Mouse (Mus musculus) intestine, embryonic 16.5 days (tissue): ENCODE results near the gene Txnrd2. TPM values are rescaled to one million over a fixed set of nuclear protein-coding genes. Genes with fewer than 3 reads are reported as not detected.
A peak's percentile ranks its signal among the peaks of the same experiment; 100 is the strongest.

Source experiments
- ATAC-seq: fragments of 200-750 bp; cut with Nextera tagmentation; 2 replicates; pipeline ENCODE4 v1.8.0; 2017; ENCODE audit warnings: moderate TSS enrichment, moderate library complexity
- H3K27ac ChIP-seq: fragments of 300-500 bp; sonication (generic); 2 replicates; pipeline ENCODE4 v1.5.1; 2014; ENCODE audit warnings: mild to moderate bottlenecking, low read length
- H3K27me3 ChIP-seq: fragments of 300-500 bp; sonication (generic); replicated peaks from 2 replicates; pipeline ENCODE4 v1.6.1; 2014; ENCODE audit warnings: low read length, control low read depth, mixed read lengths; ENCODE audit not compliant: control insufficient read depth, insufficient read depth
- H3K36me3 ChIP-seq: fragments of 300-500 bp; sonication (generic); 2 replicates; pipeline ENCODE4 v1.6.1; 2014; ENCODE audit warnings: low read length, control low read depth; ENCODE audit not compliant: control insufficient read depth, insufficient read depth
- H3K4me1 ChIP-seq: fragments of 300-500 bp; sonication (generic); 2 replicates; pipeline ENCODE4 v1.6.1; 2014; ENCODE audit warnings: low read length, control low read depth, mixed read lengths; ENCODE audit not compliant: control insufficient read depth, insufficient read depth
- H3K4me2 ChIP-seq: fragments of 300-500 bp; sonication (generic); 2 replicates; pipeline ENCODE4 v1.6.1; 2014; ENCODE audit warnings: low read depth, low read length, control low read depth
- H3K4me3 ChIP-seq: fragments of 300-500 bp; sonication (generic); 2 replicates; pipeline ENCODE4 v1.5.1; 2014; ENCODE audit warnings: mild to moderate bottlenecking, low read length
- H3K9ac ChIP-seq: fragments of 300-500 bp; sonication (generic); 2 replicates; pipeline ENCODE4 v1.6.1; 2014; ENCODE audit warnings: low read depth, low read length
- H3K9me3 ChIP-seq: fragments of 300-500 bp; sonication (generic); 2 replicates; pipeline ENCODE4 v1.6.1; 2016; ENCODE audit warnings: low read length, control low read depth; ENCODE audit not compliant: control insufficient read depth
- WGBS: fragments of 180-500 bp; shearing (Covaris S2); extraction: QIAGEN DNeasy Blood & Tissue Kit; methylation state at CpG from one replicate; pipeline ENCODE4 v1.1.7; 2014; 5-methylcytosine and 5-hydroxymethylcytosine counted together
- polyA plus RNA-seq: library from polyadenylated mRNA; unstranded; fragments of >200 nt; fragmentation: Nextera tagmentation; extraction: Ambion mirVana; gene quantifications from 2 replicates; pipeline ENCODE4 v1.2.1, GENCODE M21; 2015

Txnrd2 gene
- polyA plus RNA-seq, 1 experiment from 2014 or later, result 29.8 TPM

GRCm38 (mm10) chr16:18400472-18401216 is 25.5 kb upstream of the Txnrd2 start:
- Histone ChIP-seq H3K27me3 (no peaks in the 10 kb centered on the region), H3K9me3 (no peaks in the 10 kb centered on the region), H3K4me1 (peaks cover 11% of the 10 kb centered on the region), H3K27ac (no peak overlapping the region), H3K9ac (peak overlapping the region; percentile 11; the same call in 1 of the 2 replicates), H3K36me3 (peaks cover 13% of the 10 kb centered on the region), H3K4me3 (no peak overlapping the region), H3K4me2 (no peak overlapping the region)
- 31% methylated on average over 7 of the region's 7 CpGs for WGBS
- ATAC-seq, result peak; percentile 61

DNA sequence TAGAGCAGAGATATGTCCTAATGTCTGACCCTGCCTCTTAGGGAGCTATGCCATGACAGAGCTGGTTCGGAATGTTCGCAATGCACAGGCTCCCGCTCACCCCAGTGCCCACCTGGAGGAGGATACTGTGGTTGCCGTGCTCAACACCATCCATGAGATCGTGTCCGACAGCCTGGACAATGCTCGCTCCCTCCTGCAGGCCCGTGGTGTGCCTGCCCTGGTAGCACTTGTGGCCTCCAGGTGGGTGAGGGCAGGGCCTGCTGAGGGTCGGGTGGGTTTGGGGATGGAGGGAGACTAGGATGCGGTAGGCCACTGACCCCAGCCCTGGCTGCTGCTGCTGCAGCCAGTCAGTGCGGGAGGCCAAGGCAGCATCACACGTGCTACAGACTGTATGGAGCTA is 22.9 kb upstream of the Txnrd2 start:
- no peak overlapping the region for H3K27ac ChIP-seq
- 92% methylated on average over 12 of the region's 12 CpGs for WGBS
- no peak overlapping the region for H3K4me3 ChIP-seq
- no peaks in the 10 kb centered on the region for H3K27me3 ChIP-seq
- H3K9ac ChIP-seq, result no peak overlapping the region
- ATAC-seq, result no peak
- no peak overlapping the region for H3K4me2 ChIP-seq
- no peaks in the 10 kb centered on the region for H3K9me3 ChIP-seq
- peaks cover 3% of the 10 kb centered on the region; the same call in 1 of the 2 replicates for H3K36me3 ChIP-seq
- peaks cover 9% of the 10 kb centered on the region; the same call in 1 of the 2 replicates for H3K4me1 ChIP-seq

DNA sequence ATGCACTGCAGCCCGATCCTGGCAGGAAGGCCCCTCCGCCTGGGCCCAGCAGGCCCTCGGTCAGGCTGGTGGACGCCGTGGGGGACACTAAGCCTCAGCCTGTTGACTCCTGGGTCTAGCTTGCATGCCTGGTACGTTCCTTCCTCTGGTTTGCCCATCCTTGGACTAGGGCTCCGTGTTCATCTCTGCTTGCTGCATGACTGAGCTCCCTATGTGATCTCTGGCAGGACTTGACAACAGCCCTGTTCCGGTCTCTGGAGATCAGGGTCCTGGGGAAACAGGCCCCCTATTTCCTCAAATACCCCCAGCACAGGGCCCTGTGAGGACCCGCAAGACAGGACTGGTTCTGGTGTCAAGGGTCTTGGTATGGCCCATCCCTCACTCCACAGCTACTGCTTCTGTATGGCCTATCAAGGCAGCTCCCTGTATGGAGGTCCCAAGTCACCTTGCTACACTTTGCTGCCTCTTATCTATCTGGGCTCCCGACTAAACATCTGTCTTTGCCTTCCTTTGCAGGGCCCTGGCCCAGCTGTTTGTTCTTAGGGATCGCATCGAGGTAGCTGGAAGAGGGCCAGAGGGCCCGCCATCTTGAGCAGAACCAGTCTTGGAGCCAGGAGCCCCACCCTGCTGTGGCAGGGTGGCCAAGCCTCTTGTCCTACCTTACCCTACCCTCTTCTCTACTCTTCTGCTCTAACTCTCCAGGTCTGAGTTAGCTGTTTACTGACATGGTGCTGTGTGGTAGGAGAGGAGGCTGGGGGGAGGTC is 20.9 kb upstream of the Txnrd2 start:
- no peak for ATAC-seq
- 75% methylated on average over 13 of the region's 13 CpGs for WGBS
- no peak overlapping the region for H3K4me3 ChIP-seq
- no peaks in the 10 kb centered on the region for H3K27me3 ChIP-seq
- H3K4me2 ChIP-seq, result no peak overlapping the region
- no peak overlapping the region for H3K27ac ChIP-seq
- peaks cover 9% of the 10 kb centered on the region; the same call in 1 of the 2 replicates for H3K4me1 ChIP-seq
- no peaks in the 10 kb centered on the region for H3K9me3 ChIP-seq
- peaks cover 9% of the 10 kb centered on the region for H3K36me3 ChIP-seq
- H3K9ac ChIP-seq, result no peak overlapping the region

DNA sequence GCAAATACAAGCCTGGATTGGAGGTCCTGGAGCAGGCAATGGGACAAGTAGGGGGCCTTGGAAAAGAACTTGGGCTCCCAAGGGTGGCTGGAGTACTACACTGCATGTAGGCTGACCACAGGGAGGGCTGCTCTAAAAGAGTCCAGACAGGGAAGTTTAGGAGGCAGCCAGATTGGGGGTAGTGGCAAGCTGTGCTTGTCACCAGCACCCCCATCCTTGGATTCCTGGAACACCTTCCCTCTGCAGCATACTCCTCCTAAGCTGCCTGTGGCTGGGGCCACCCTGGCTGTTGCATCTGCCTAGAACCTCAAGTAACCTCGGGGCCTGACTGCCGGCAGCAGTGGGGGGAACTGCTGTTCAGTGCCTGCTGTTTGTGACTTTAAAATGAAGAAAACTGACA is 20.3 kb upstream of the Txnrd2 start:
- no peak overlapping the region for H3K4me2 ChIP-seq
- no peaks in the 10 kb centered on the region for H3K27me3 ChIP-seq
- ATAC-seq, result peak; percentile 32
- H3K9me3 ChIP-seq, result no peaks in the 10 kb centered on the region
- H3K4me1 ChIP-seq, result peaks cover 5% of the 10 kb centered on the region; the same call in 1 of the 2 replicates
- H3K9ac ChIP-seq, result no peak overlapping the region
- H3K4me3 ChIP-seq, result no peak overlapping the region
- H3K36me3 ChIP-seq, result peaks cover 12% of the 10 kb centered on the region
- no peak overlapping the region for H3K27ac ChIP-seq
- WGBS, result 67% methylated on average over 2 of the region's 2 CpGs

- no peak overlapping the region for H3K9ac ChIP-seq
- no peak overlapping the region for H3K27ac ChIP-seq
- peaks cover 13% of the 10 kb centered on the region for H3K36me3 ChIP-seq
- peak; percentile 59 for ATAC-seq
- H3K4me3 ChIP-seq, result no peak overlapping the region
- no peaks in the 10 kb centered on the region for H3K9me3 ChIP-seq
- H3K4me1 ChIP-seq, result peaks cover 3% of the 10 kb centered on the region; the same call in 1 of the 2 replicates
- no peak overlapping the region for H3K4me2 ChIP-seq
- no peaks in the 10 kb centered on the region for H3K27me3 ChIP-seq
- WGBS, result 10% methylated on average over 2 of the region's 2 CpGs
Measured at GRCm38 (mm10) chr16:18406293-18406692, 19.9 kb upstream of the Txnrd2 start.

DNA sequence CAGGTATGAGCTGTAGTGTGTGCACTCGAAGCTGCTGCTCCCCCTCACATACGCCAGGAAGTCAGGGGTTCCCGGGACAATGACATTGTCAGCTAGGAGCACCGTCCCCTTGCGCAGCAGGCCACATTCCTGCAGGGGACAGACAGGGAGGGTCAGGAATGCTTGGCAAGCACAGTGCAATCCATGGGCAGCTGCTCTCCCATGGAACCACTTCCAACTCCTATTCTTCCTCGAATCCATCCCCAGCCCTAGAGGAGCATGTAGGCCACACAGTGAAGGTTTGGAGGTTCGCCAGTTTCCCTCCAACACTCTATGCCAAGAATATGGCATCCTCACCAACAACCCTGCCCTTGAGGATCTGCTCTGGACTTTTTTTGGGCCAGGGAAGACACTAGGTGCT is 18.3 kb upstream of the Txnrd2 start:
- Histone ChIP-seq H3K4me3 (no peak overlapping the region), H3K9ac (no peak overlapping the region), H3K27ac (peak overlapping the region; percentile 28; the same call in 1 of the 2 replicates), H3K9me3 (no peaks in the 10 kb centered on the region), H3K36me3 (peaks cover 13% of the 10 kb centered on the region), H3K4me2 (no peak overlapping the region), H3K27me3 (no peaks in the 10 kb centered on the region), H3K4me1 (peaks cover 9% of the 10 kb centered on the region; the same call in 1 of the 2 replicates)
- no peak for ATAC-seq
- 72% methylated on average over 7 of the region's 7 CpGs for WGBS

GRCm38 (mm10) chr16:18409776-18410175 is 16.4 kb upstream of the Txnrd2 start:
- no peak for ATAC-seq
- no peak overlapping the region for H3K27ac ChIP-seq
- no peaks in the 10 kb centered on the region for H3K9me3 ChIP-seq
- H3K36me3 ChIP-seq, result peaks cover 13% of the 10 kb centered on the region
- no peak overlapping the region for H3K4me3 ChIP-seq
- peaks cover 9% of the 10 kb centered on the region; the same call in 1 of the 2 replicates for H3K4me1 ChIP-seq
- no peak overlapping the region for H3K4me2 ChIP-seq
- 77% methylated on average over 4 of the region's 4 CpGs for WGBS
- H3K27me3 ChIP-seq, result no peaks in the 10 kb centered on the region
- H3K9ac ChIP-seq, result no peak overlapping the region

GRCm38 (mm10) chr16:18410418-18410817 is 15.8 kb upstream of the Txnrd2 start:
- Histone ChIP-seq H3K27ac (no peak overlapping the region), H3K27me3 (no peaks in the 10 kb centered on the region), H3K36me3 (peaks cover 13% of the 10 kb centered on the region), H3K9me3 (no peaks in the 10 kb centered on the region), H3K4me3 (no peak overlapping the region), H3K4me2 (no peak overlapping the region), H3K9ac (no peak overlapping the region), H3K4me1 (peaks cover 9% of the 10 kb centered on the region; the same call in 1 of the 2 replicates)
- 83% methylated on average over 5 of the region's 5 CpGs for WGBS
- ATAC-seq, result no peak

- H3K27me3 ChIP-seq, result no peaks in the 10 kb centered on the region
- ATAC-seq, result no peak
- H3K9me3 ChIP-seq, result no peaks in the 10 kb centered on the region
- peaks cover 9% of the 10 kb centered on the region; the same call in 1 of the 2 replicates for H3K4me1 ChIP-seq
- H3K36me3 ChIP-seq, result peaks cover 13% of the 10 kb centered on the region
- no peak overlapping the region for H3K4me2 ChIP-seq
- H3K27ac ChIP-seq, result no peak overlapping the region
- WGBS, result 82% methylated on average over 13 of the region's 13 CpGs
- no peak overlapping the region for H3K4me3 ChIP-seq
- no peak overlapping the region for H3K9ac ChIP-seq
Measured at GRCm38 (mm10) chr16:18411026-18411649, 15.0 kb upstream of the Txnrd2 start.
